Mouse (Mus musculus) midbrain, postnatal 0 days (tissue): ENCODE results near the gene Ptrh1. TPM values are rescaled to one million over a fixed set of nuclear protein-coding genes. Genes with fewer than 3 reads are reported as not detected.

Source experiments
- ATAC-seq: fragments of 200-750 bp; cut with Nextera tagmentation; 2 replicates; pipeline ENCODE4 v1.8.0; 2017; ENCODE audit warnings: moderate number of reproducible peaks, mild to moderate bottlenecking, moderate TSS enrichment, moderate library complexity; ENCODE audit not compliant: low FRiP score
- DNase-seq: peaks from one replicate; pipeline ENCODE4 v3.0.0-alpha.2; 2015; ENCODE audit warnings: low spot score
- H3K27ac ChIP-seq: fragments of 300-500 bp; sonication (generic); 2 replicates; pipeline ENCODE4 v1.5.1; 2014; ENCODE audit warnings: low read depth, mild to moderate bottlenecking, low read length, mixed read lengths
- H3K27me3 ChIP-seq: fragments of 300-500 bp; sonication (generic); 2 replicates; pipeline ENCODE4 v1.6.1; 2014; ENCODE audit warnings: low read length, control low read depth, mixed read lengths; ENCODE audit not compliant: insufficient read depth
- H3K36me3 ChIP-seq: fragments of 300-500 bp; sonication (generic); 2 replicates; pipeline ENCODE4 v1.6.1; 2014; ENCODE audit warnings: low read length, control low read depth, mixed read lengths; ENCODE audit not compliant: insufficient read depth
- H3K4me1 ChIP-seq: fragments of 300-500 bp; sonication (generic); 2 replicates; pipeline ENCODE4 v1.6.1; 2014; ENCODE audit warnings: mild to moderate bottlenecking, control low read depth, antibody characterized with exemption, low read length, mixed read lengths; ENCODE audit not compliant: insufficient read depth
- H3K4me2 ChIP-seq: fragments of 300-500 bp; sonication (generic); 2 replicates; pipeline ENCODE4 v1.6.1; 2014; ENCODE audit warnings: low read depth, mild to moderate bottlenecking, low read length, mixed read lengths; ENCODE audit not compliant: poor library complexity, severe bottlenecking
- H3K4me3 ChIP-seq: fragments of 300-500 bp; sonication (generic); 2 replicates; pipeline ENCODE4 v1.5.1; 2014; ENCODE audit warnings: low read depth, mild to moderate bottlenecking, low read length, moderate library complexity
- H3K9ac ChIP-seq: fragments of 300-500 bp; sonication (generic); replicated peaks from 2 replicates; pipeline ENCODE4 v1.6.1; 2014; ENCODE audit warnings: mild to moderate bottlenecking, low read length, moderate library complexity, mixed read lengths; ENCODE audit not compliant: poor library complexity, severe bottlenecking
- H3K9me3 ChIP-seq: fragments of 300-500 bp; sonication (generic); 2 replicates; pipeline ENCODE4 v1.6.1; 2016; ENCODE audit warnings: low read length, control low read depth
- CTCF ChIP-seq: IDR thresholded peaks from 2 replicates; pipeline ENCODE4 v1.5.1; 2016; ENCODE audit warnings: antibody characterized with exemption, mild to moderate bottlenecking
- WGBS: fragments of 180-500 bp; shearing (Covaris S2); extraction: QIAGEN DNeasy Blood & Tissue Kit; methylation state at CpG from one replicate; pipeline ENCODE4 v1.1.7; 2014; 5-methylcytosine and 5-hydroxymethylcytosine counted together
- polyA plus RNA-seq: library from polyadenylated mRNA; unstranded; fragments of >200 nt; fragmentation: Nextera tagmentation; extraction: Ambion mirVana; gene quantifications from 2 replicates; pipeline ENCODE4 v1.2.1, GENCODE M21; 2015
- total RNA-seq: library from RNA; depleted of rRNA; stranded (reverse); fragments of >200 nt; gene quantifications from 2 replicates; pipeline ENCODE4 v1.2.3, GENCODE M21; 2014

Gene Ptrh1
- total and polyA plus RNA-seq, 2 experiments from 2014 or later: 2.1 to 3.9 TPM

DNA sequence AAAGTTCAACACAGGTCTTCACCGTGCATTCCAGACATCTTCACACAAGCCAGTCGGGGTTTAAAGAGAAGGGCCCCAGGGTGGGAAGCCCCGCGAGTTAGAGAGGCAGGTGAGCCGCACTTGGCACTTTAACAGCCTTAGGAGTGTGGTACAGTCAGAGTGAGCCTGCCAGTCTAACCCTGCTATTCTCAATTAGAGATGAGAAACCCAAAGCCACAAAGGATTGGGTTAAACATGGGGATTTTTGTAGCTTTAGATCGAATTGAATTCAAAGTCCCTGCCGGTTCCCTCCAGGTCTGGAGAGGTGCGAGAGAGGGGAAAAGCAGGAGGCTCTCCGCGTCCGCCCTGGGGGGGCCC, 34.7 kb upstream of the Ptrh1 start, which contains the start of gene 6330409D20Rik:
TSS of gene 6330409D20Rik (minus strand) at position 101 of the 357 bp plus-strand sequence.
- Histone ChIP-seq H3K9ac (peak within 1 kb of the TSS; percentile 97), H3K4me3 (peak within 1 kb of the TSS; percentile 86), H3K4me2 (peak within 1 kb of the TSS; percentile 71), H3K36me3 (peaks cover 14% of the 10 kb centered on the region), H3K27ac (peak within 1 kb of the TSS; percentile 93), H3K4me1 (peaks cover 8% of the 10 kb centered on the region; the same call in 1 of the 2 replicates), H3K9me3 (no peaks in the 10 kb centered on the region), H3K27me3 (no peaks in the 10 kb centered on the region)
- ATAC-seq: no peak
- DNase-seq: no peak
- TF ChIP-seq CTCF: no peak
- WGBS: 6% methylated on average over 11 of the region's 11 CpGs

DNA sequence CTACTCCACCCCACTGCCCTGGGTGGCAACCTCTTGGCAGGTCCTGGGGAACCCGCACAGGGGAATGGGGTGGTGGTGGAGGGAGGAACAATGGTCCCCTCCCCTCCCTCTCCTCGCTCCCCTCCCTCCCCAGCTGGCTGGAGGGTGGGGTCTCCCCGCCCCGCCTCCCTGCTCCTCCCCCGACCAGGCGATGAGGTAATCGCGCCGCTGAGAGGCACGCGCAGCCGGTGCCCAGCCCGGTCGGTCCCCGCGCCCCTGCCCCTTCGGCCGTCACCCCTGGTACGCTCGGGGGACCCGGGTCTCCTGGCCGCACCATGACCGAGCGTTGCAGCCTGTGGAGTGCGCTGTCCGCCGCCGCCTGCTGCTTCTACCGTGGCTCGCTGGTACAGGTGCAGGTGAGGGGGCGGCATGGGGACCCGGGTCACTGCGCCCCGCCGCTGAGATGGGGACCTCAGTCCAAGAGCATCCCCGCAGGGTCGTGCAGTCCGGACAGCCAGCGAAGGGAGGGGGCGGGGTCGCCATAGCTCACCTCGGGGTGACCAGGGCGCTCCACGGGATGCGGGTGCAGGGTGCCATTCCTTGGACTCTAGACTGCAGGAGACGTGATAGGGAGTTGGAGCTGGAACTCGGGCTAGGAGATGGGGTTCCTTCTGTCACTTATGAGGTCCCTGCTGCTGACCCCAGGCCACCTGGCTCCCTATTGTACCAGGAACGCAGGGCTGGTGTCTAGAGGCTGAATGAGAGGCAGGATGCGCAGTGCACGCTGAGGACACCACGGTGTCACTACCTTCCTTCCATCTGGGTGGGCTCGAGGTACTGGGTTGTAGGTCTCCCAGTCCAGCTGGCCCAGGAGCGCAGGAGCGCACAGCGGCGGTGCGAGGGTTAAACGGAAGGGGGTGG, 34.1 kb upstream of the Ptrh1 start:
- H3K4me2 ChIP-seq: peak overlapping the region; percentile 71
- ATAC-seq: peak; percentile 60

DNA sequence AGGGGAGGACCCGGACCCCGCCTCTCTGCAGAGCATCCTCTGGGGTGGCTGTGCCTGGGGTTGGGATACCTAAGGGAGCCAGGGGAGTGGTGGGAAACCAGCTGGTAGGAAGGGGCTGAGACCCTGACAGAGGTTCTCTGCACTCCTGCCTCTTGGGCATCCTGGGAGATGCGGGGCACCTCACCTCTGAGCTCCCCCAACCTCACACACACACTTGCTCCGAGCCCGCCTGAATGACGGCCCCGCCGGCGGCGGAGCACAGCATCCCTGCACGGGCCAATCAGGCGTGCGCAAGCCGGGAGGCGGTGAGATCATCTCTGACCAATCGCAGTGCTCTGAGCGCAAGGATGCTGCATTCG, 33.4 kb upstream of the Ptrh1 start:
- Histone ChIP-seq H3K4me1 (peaks cover 8% of the 10 kb centered on the region; the same call in 1 of the 2 replicates), H3K4me2 (peak overlapping the region; percentile 71), H3K9ac (peak overlapping the region; percentile 97), H3K36me3 (peaks cover 26% of the 10 kb centered on the region), H3K9me3 (no peaks in the 10 kb centered on the region), H3K27me3 (no peaks in the 10 kb centered on the region), H3K4me3 (peak overlapping the region; percentile 86), H3K27ac (peak overlapping the region; percentile 93)
- peak; percentile 91 for ATAC-seq
- DNase-seq: peak; percentile 90
- WGBS: 11% methylated on average over 18 of the region's 18 CpGs
- no peak for TF ChIP-seq CTCF

More for the DNA sequence above, 34.1 kb upstream of the Ptrh1 start:
- Histone ChIP-seq H3K27ac (peak overlapping the region; percentile 93), H3K9me3 (no peaks in the 10 kb centered on the region), H3K4me3 (peak overlapping the region; percentile 86), H3K27me3 (no peaks in the 10 kb centered on the region), H3K4me1 (peaks cover 8% of the 10 kb centered on the region; the same call in 1 of the 2 replicates), H3K36me3 (peaks cover 20% of the 10 kb centered on the region), H3K9ac (peak overlapping the region; percentile 97)
- WGBS: 2% methylated on average over 51 of the region's 58 CpGs
- peak; percentile 72 for DNase-seq
- TF ChIP-seq CTCF: no peak

DNA sequence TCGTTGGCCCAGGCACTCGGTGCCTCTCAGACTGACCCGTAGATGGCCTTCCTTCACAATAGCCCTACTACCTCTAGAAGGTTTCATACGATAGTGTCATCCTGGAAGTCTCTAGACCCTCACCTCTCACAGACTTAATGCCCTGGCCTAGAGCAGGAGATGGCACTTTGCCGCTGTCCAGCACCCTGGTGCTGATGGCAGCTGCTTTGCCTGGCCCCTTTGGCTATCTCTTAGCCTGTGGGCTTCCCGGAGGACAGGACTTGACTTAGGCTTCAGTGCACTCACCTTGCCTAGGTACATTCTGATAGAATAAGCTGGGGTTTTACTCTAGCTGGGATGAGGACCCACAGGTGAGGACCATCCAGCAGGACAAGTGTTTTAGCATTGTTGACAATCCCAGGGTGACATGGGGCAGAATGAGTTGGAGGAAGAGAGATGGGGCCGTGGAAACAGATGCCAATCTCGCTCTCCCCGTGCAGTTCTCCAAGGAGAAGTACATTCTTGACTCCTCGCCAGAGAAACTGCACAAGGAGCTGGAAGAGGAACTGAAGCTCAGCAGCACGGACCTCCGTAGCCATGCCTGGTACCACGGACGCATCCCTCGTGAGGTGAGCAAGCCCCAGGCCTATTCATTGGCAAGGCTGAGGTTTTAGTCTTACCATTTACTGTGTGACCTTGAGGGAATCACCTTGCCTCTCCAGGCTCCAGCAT, 31.2 kb upstream of the Ptrh1 start:
- Histone ChIP-seq H3K9ac (peak overlapping the region; percentile 24; the same call in 1 of the 2 replicates), H3K4me2 (no peak overlapping the region), H3K4me3 (no peak overlapping the region), H3K27me3 (no peaks in the 10 kb centered on the region), H3K36me3 (peaks cover 40% of the 10 kb centered on the region), H3K9me3 (no peaks in the 10 kb centered on the region), H3K27ac (no peak overlapping the region), H3K4me1 (peaks cover 8% of the 10 kb centered on the region; the same call in 1 of the 2 replicates)
- DNase-seq: no peak
- no peak for ATAC-seq
- 71% methylated on average over 15 of the region's 15 CpGs for WGBS
- TF ChIP-seq CTCF: no peak

DNA sequence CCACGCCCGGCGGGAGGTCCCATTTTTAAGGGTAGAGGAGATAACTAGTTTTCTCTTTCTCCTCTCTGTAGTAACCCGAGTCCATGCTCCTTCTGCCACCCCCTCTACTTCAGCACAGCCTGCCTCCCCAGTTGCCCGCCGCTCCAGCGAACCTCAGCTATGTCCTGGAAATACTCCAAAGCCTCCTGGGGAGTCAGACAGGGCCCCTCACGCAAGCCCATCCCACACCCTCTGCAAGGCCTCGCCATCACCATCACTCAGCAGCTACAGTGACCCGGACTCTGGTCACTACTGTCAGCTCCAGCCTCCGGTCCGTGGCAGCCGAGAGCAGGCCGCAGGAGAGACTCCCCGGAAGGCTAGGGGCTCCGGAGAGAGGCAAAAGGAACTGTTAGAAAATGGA, 26.5 kb upstream of the Ptrh1 start:
- DNase-seq (no peak), ATAC-seq (no peak)
- no peaks in the 10 kb centered on the region for H3K9me3 ChIP-seq
- no peak overlapping the region for H3K4me2 ChIP-seq
- no peaks in the 10 kb centered on the region for H3K27me3 ChIP-seq
- H3K9ac ChIP-seq: no peak overlapping the region
- H3K4me1 ChIP-seq: 0 out of 2 replicates have a peak, but pooled peaks cover 4% of the 10 kb centered on the region
- TF ChIP-seq CTCF: no peak
- no peak overlapping the region for H3K4me3 ChIP-seq
- 90% methylated on average over 16 of the region's 16 CpGs for WGBS
- H3K36me3 ChIP-seq: peaks cover 68% of the 10 kb centered on the region
- H3K27ac ChIP-seq: no peak overlapping the region
